Mouse (Mus musculus): Measurements from ENCODE around the gene Sec14l4. TPM values are rescaled to one million over a fixed set of nuclear protein-coding genes. Genes with fewer than 3 reads are reported as not detected.

Gene Sec14l4
- polyA plus RNA-seq, 1 experiment = not detected

- Histone ChIP-seq H3ac (ENCODE audit: control insufficient read depth, insufficient read length, low read depth) (peak overlapping the region; percentile 63), H3K36me3 (ENCODE audit: control insufficient read depth, insufficient read depth) (no peaks in the 10 kb centered on the region), H3K4me3 (ENCODE audit: insufficient read depth, poor library complexity, severe bottlenecking) (peak overlapping the region; percentile 44), H3K79me2 (ENCODE audit: control insufficient read depth, insufficient read depth) (no peaks in the 10 kb centered on the region), H3K27me3 (ENCODE audit: control insufficient read depth, insufficient read depth, insufficient read length) (no peaks in the 10 kb centered on the region), H3K79me3 (ENCODE audit: low read depth) (no peaks in the 10 kb centered on the region)
- no peak for TF ChIP-seq MYOG (IDR thresholded peaks at IDR 0.05; ENCODE audit: control insufficient read depth, extremely low read depth, insufficient read length)
- TF ChIP-seq CTCF (IDR thresholded peaks at IDR 0.05; ENCODE audit: control insufficient read depth, insufficient read depth, insufficient read length) = no peak
- no peak for TF ChIP-seq CEBPB (IDR thresholded peaks at IDR 0.05; ENCODE audit: low read depth)
- peak; percentile 97 for TF ChIP-seq USF1 (IDR thresholded peaks at IDR 0.05; ENCODE audit: low read depth)
- peak; percentile 83 for TF ChIP-seq MAX (IDR thresholded peaks at IDR 0.05)
Observed at GRCm38 (mm10) chr11:4096054-4096984, 65.1 kb downstream of the Sec14l4 start.

GRCm38 (mm10) chr11:4097091-4097621, 65.9 kb downstream of the Sec14l4 start:
- Histone ChIP-seq H3ac (ENCODE audit: control insufficient read depth, insufficient read length, low read depth) (peak overlapping the region; percentile 63), H3K79me2 (ENCODE audit: control insufficient read depth, insufficient read depth) (no peaks in the 10 kb centered on the region)

More at GRCm38 (mm10) chr11:4097091-4097621, 65.9 kb downstream of the Sec14l4 start:
- Histone ChIP-seq H3K36me3 (ENCODE audit: control insufficient read depth, insufficient read depth) (no peaks in the 10 kb centered on the region), H3K4me3 (ENCODE audit: insufficient read depth, poor library complexity, severe bottlenecking) (peak overlapping the region; percentile 44), H3K79me3 (ENCODE audit: low read depth) (no peaks in the 10 kb centered on the region), H3K27me3 (ENCODE audit: control insufficient read depth, insufficient read depth, insufficient read length) (no peaks in the 10 kb centered on the region)
- TF ChIP-seq MYOG (IDR thresholded peaks at IDR 0.05; ENCODE audit: control insufficient read depth, extremely low read depth, insufficient read length) = no peak
- no peak for TF ChIP-seq USF1 (IDR thresholded peaks at IDR 0.05; ENCODE audit: low read depth)
- no peak for TF ChIP-seq CTCF (IDR thresholded peaks at IDR 0.05; ENCODE audit: control insufficient read depth, insufficient read depth, insufficient read length)
- TF ChIP-seq CEBPB (IDR thresholded peaks at IDR 0.05; ENCODE audit: low read depth) = no peak
- no peak for TF ChIP-seq MYOD1 (IDR thresholded peaks at IDR 0.05; ENCODE audit: control insufficient read depth, insufficient read length, low read depth)
- TF ChIP-seq MAX (IDR thresholded peaks at IDR 0.05) = no peak
- no peak for TF ChIP-seq FOSL1 (IDR thresholded peaks at IDR 0.05; ENCODE audit: insufficient read depth, low read length, poor library complexity, severe bottlenecking)

Other genes starting within 250 kb of the Sec14l4 start
- gene Osbp2, start 167.6 kb upstream of the Sec14l4 start, polyA plus RNA-seq (2012; fragmentation: generic; extraction: Trizol) = 2.1 TPM
- 0.89 TPM for gene 4921536K21Rik, start 136.4 kb upstream of the Sec14l4 start, polyA plus RNA-seq (2012; fragmentation: generic; extraction: Trizol)
- 9.9 TPM for gene Dusp18, start 136.2 kb upstream of the Sec14l4 start, polyA plus RNA-seq (2012; fragmentation: generic; extraction: Trizol)
- 58.0 TPM for gene Slc35e4, start 116.8 kb upstream of the Sec14l4 start, polyA plus RNA-seq (2012; fragmentation: generic; extraction: Trizol)
- gene Tcn2, start 99.3 kb upstream of the Sec14l4 start, polyA plus RNA-seq (2012; fragmentation: generic; extraction: Trizol) = 3.4 TPM
- gene Pes1, start 67.5 kb upstream of the Sec14l4 start, polyA plus RNA-seq (2012; fragmentation: generic; extraction: Trizol) = 146 TPM
- gene 4930556J24Rik, start 54.7 kb upstream of the Sec14l4 start, polyA plus RNA-seq (2012; fragmentation: generic; extraction: Trizol) = 0.07 TPM
- gene Gal3st1, start 47.8 kb upstream of the Sec14l4 start, polyA plus RNA-seq (2012; fragmentation: generic; extraction: Trizol) = 0.06 TPM
- not detected for gene Sec14l3, start 33.4 kb downstream of the Sec14l4 start, polyA plus RNA-seq (2012; fragmentation: generic; extraction: Trizol)
- gene Mtfp1, start 64.0 kb downstream of the Sec14l4 start, polyA plus RNA-seq (2012; fragmentation: generic; extraction: Trizol) = 10.8 TPM
- gene Sec14l2, start 92.0 kb downstream of the Sec14l4 start, polyA plus RNA-seq (2012; fragmentation: generic; extraction: Trizol) = 7.3 TPM
- 13.6 TPM for gene Rnf215, start 103.7 kb downstream of the Sec14l4 start, polyA plus RNA-seq (2012; fragmentation: generic; extraction: Trizol)
- gene Ccdc157, start 128.8 kb downstream of the Sec14l4 start, polyA plus RNA-seq (2012; fragmentation: generic; extraction: Trizol) = 3.7 TPM
- 64.9 TPM for gene Sf3a1, start 128.9 kb downstream of the Sec14l4 start, polyA plus RNA-seq (2012; fragmentation: generic; extraction: Trizol)
- gene Tbc1d10a, start 155.3 kb downstream of the Sec14l4 start, polyA plus RNA-seq (2012; fragmentation: generic; extraction: Trizol) = 22.4 TPM
- gene Castor1, start 186.8 kb downstream of the Sec14l4 start, polyA plus RNA-seq (2012; fragmentation: generic; extraction: Trizol) = 1.5 TPM
- not detected for gene Osm, start 205.0 kb downstream of the Sec14l4 start, polyA plus RNA-seq (2012; fragmentation: generic; extraction: Trizol)
- 1.0 TPM for gene Lif, start 226.1 kb downstream of the Sec14l4 start, polyA plus RNA-seq (2012; fragmentation: generic; extraction: Trizol)